Mouse (Mus musculus) forebrain, embryonic 12.5 days (tissue): ENCODE results near the gene Tmem45a. TPM values are rescaled to one million over a fixed set of nuclear protein-coding genes. Genes with fewer than 3 reads are reported as not detected.
"Not testable (repeated sequence)": the region's sequence is repeated elsewhere in the genome, so short reads cannot be mapped to it uniquely, and the experiment has no call there.

ENCODE experiments used
- ATAC-seq: fragments of 200-750 bp; cut with Nextera tagmentation; 2 replicates; pipeline ENCODE4 v1.8.0; 2017; ENCODE audit warnings: moderate TSS enrichment; ENCODE audit not compliant: low FRiP score
- H3K27ac ChIP-seq: fragments of 300-500 bp; sonication (generic); 2 replicates; pipeline ENCODE4 v1.5.1; 2016; ENCODE audit warnings: mild to moderate bottlenecking
- H3K27me3 ChIP-seq: fragments of 300-500 bp; sonication (generic); 2 replicates; pipeline ENCODE4 v1.6.1; 2016; ENCODE audit warnings: mild to moderate bottlenecking
- H3K36me3 ChIP-seq: fragments of 300-500 bp; sonication (generic); replicated peaks from 2 replicates; pipeline ENCODE4 v1.6.1; 2016; ENCODE audit warnings: mild to moderate bottlenecking
- H3K4me1 ChIP-seq: fragments of 300-500 bp; sonication (generic); 2 replicates; pipeline ENCODE4 v1.6.1; 2016
- H3K4me2 ChIP-seq: fragments of 300-500 bp; sonication (generic); 2 replicates; pipeline ENCODE4 v1.6.1; 2016; ENCODE audit warnings: mild to moderate bottlenecking, moderate library complexity
- H3K4me3 ChIP-seq: fragments of 300-500 bp; sonication (generic); replicated peaks from 2 replicates; pipeline ENCODE4 v1.5.1; 2016; ENCODE audit warnings: mild to moderate bottlenecking
- H3K9ac ChIP-seq: fragments of 300-500 bp; sonication (generic); 2 replicates; pipeline ENCODE4 v1.6.1; 2016; ENCODE audit warnings: mild to moderate bottlenecking
- H3K9me3 ChIP-seq: fragments of 300-500 bp; sonication (generic); 2 replicates; pipeline ENCODE4 v1.6.1; 2016
- WGBS: fragments of 180-500 bp; shearing (Covaris S2); methylation state at CpG from one replicate; pipeline ENCODE4 v1.1.7; 2016; 5-methylcytosine and 5-hydroxymethylcytosine counted together
- polyA plus RNA-seq: library from polyadenylated mRNA; unstranded; fragments of >200 nt; fragmentation: Nextera tagmentation; extraction: Ambion mirVana; gene quantifications from 2 replicates; pipeline ENCODE4 v1.2.1, GENCODE M21; 2016

The Tmem45a gene
- 5.6 and 5.9 TPM in 2 replicates for polyA plus RNA-seq

DNA sequence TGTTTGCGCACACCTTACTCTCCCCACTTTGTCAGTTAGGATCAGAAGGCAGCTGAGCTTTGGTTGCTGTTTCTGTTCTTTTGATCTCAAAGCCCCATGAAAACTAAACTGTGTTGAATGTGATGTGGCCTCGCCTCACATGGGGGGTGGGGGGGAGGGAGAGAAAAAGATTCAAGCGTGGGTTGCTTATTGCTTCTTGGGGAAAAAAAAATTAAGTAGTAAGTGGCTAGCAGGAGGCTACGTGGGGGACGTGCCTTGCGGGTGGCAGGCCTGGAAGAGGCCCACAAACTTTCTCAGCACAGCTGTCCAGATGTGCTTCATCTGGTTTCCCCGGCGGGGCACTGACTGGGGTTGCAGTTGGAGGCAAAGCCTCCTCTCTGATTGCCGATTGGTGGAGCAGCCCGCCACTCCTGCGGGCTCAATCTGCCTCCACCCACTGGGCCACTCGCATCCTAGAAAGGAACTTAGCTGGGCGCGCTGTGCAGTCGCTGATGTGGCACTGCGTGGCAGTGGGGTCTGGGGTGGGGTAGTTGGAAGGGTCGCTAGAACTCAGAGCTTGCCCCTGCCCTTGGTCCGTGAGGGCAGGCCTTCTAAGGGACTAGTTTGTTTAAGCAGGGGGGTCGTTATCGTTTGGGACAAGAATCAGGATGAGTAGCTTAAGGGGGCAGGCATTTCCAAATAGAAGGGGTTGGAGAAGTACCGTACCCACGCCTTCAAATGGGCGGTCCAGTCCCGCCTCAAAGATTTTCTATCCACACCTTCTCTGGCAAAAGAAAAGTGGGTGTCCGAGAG is at the start of gene Tmem45a:
Gene Tmem45a (minus strand): TSS at position 343 of the 792 bp plus-strand sequence.
- ATAC-seq = peak; percentile 98
- peak within 1 kb of the TSS; percentile 45 for H3K4me3 ChIP-seq
- 0 out of 2 replicates have a peak within 1 kb of the TSS, but pooled peaks have one; percentile 12 for H3K9ac ChIP-seq
- H3K4me2 ChIP-seq = peak within 1 kb of the TSS; percentile 70
- no peaks in the 10 kb centered on the region for H3K9me3 ChIP-seq
- H3K4me1 ChIP-seq = 0 out of 2 replicates have a peak, but pooled peaks cover 6% of the 10 kb centered on the region
- H3K36me3 ChIP-seq = no peaks in the 10 kb centered on the region
- no peaks in the 10 kb centered on the region for H3K27me3 ChIP-seq
- 4% methylated on average over 25 of the region's 25 CpGs for WGBS
- H3K27ac ChIP-seq = no peak within 1 kb of the TSS

DNA sequence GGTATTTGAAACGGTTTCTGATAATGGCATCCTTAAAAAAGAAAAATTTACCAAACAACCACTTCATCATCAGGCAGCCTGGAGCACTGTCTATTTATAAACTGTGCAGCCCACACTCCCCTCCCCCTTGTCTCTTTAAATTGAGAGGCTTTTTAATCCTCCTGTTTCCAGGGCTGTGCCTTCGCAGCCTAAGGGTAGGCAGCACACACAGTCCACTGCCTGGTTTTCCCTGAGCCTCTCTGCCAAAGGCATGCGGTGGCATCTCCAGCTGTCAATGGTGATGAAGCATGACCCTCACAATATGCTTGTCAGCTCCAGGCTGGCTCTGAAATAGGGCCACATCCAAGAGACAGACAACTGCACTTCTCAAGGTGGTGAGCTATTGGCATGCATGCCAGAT is 42.1 kb upstream of the Tmem45a start, which contains the start of gene Lnp1:
Gene Lnp1 (minus strand): TSS at position 39 of the 400 bp plus-strand sequence.
- Histone ChIP-seq H3K4me3 (no peak within 1 kb of the TSS), H3K9me3 (no peaks in the 10 kb centered on the region), H3K4me2 (no peak within 1 kb of the TSS), H3K36me3 (no peaks in the 10 kb centered on the region), H3K9ac (no peak within 1 kb of the TSS), H3K4me1 (no peaks in the 10 kb centered on the region), H3K27me3 (no peaks in the 10 kb centered on the region), H3K27ac (no peak within 1 kb of the TSS)
- WGBS = 61% methylated on average over 3 of the region's 3 CpGs
- ATAC-seq = no peak

DNA sequence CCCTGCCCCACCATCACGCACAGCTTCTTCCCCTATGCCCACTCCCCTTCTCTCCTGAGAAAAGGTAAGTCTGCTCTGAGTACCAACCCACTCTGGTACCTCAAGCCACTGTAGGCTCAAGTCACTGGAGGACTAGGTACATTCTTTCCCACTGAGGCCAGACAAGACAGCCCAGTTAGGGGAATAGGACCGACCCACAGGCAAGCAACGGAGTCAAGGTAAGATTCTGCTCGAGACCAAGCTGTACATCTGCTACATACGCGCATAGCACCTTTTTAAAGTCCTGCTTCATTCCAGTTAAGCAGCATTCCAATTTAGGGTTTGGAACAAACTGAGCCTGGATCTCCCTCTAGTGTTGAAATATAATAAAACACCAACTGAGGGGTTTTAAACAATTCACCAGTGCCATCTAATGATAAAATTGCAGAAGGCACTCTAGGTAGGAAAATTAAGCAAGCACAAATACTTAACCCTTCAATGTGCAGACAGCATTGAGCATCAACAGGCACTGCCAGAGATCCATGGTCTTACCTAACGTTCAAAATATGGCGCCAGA is 34.2 kb upstream of the Tmem45a start:
- no peaks in the 10 kb centered on the region for H3K36me3 ChIP-seq
- no peaks in the 10 kb centered on the region for H3K4me1 ChIP-seq
- ATAC-seq = peak; percentile 73
- WGBS = 31% methylated on average over 8 of the region's 8 CpGs
- no peak overlapping the region for H3K27ac ChIP-seq
- H3K27me3 ChIP-seq = no peaks in the 10 kb centered on the region
- H3K4me3 ChIP-seq = no peak overlapping the region
- H3K9ac ChIP-seq = no peak overlapping the region
- H3K4me2 ChIP-seq = no peak overlapping the region
- H3K9me3 ChIP-seq = no peaks in the 10 kb centered on the region

DNA sequence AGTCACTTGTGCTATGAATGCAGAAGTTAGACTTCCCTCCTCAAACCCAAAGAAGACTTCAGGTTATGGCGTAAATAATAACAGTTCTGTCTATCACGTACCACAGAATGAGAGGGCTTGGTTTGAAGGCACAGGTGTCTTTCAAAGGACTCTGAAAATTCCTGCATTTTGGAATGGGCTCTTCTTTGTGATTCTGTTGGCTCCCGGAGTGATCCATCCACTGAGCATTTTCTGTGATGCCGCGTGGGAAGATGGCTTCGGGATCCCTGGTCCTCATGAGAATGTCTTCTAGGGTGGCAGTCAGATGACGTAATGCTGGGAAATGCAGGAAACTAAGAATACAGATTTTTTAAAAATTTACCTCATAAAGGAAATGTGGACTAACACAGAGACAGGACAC is 31.3 kb upstream of the Tmem45a start:
- Histone ChIP-seq H3K27ac (no peak overlapping the region), H3K27me3 (no peaks in the 10 kb centered on the region), H3K4me1 (no peaks in the 10 kb centered on the region), H3K36me3 (no peaks in the 10 kb centered on the region), H3K4me2 (no peak overlapping the region), H3K4me3 (no peak overlapping the region), H3K9ac (no peak overlapping the region), H3K9me3 (no peaks in the 10 kb centered on the region)
- ATAC-seq = no peak
- 88% methylated on average over 7 of the region's 7 CpGs for WGBS

DNA sequence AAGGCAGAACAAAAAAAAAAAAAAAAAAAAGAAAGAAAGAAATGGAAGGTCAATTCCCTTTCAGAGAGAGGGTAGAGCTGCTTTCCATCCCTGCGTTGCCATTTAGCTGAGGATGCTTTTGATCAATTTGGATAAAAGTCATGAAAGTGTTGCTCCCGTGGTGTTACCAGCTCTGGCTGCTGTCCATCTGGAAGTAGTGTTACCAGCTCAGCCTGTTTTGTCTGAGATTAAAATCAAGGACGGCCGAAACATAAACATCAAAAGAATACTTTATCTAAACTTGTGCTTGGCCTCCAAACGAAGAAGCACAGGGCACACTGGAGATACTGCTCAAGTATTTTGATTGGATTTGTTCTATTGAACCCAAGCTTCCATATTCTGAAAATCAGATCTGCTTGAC is 23.0 kb upstream of the Tmem45a start:
- no peak overlapping the region for H3K9ac ChIP-seq
- WGBS = 77% methylated on average over 5 of the region's 5 CpGs
- no peak overlapping the region for H3K4me2 ChIP-seq
- H3K4me3 ChIP-seq = no peak overlapping the region
- H3K27ac ChIP-seq = no peak overlapping the region
- H3K4me1 ChIP-seq = no peaks in the 10 kb centered on the region
- ATAC-seq = no peak
- H3K27me3 ChIP-seq = no peaks in the 10 kb centered on the region
- no peaks in the 10 kb centered on the region for H3K9me3 ChIP-seq
- H3K36me3 ChIP-seq = no peaks in the 10 kb centered on the region

DNA sequence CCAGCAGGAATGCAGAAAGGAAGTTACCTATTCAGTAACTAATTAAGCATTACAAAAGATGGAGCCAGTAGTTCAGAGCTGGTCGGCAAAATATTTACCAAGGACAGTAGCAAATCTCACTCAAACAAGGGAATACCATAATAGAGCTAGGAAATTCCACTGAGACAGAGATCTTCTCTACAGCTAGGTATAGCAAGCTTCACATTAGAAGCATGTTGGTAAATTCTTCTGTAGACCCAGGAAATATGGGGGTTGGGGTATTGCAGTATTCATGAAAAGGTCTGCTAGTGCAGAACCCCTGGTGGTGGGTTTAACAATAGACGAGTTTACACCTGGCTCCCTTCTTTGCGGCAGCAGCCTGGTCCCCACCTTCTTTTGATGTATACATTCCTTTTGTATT is 16.2 kb upstream of the Tmem45a start:
- H3K27ac ChIP-seq, H3K27me3 ChIP-seq, H3K9ac ChIP-seq, ATAC-seq, H3K4me3 ChIP-seq, H3K36me3 ChIP-seq, H3K9me3 ChIP-seq, H3K4me2 ChIP-seq, H3K4me1 ChIP-seq: not testable (repeated sequence)
- 68% methylated on average over 3 of the region's 3 CpGs for WGBS

DNA sequence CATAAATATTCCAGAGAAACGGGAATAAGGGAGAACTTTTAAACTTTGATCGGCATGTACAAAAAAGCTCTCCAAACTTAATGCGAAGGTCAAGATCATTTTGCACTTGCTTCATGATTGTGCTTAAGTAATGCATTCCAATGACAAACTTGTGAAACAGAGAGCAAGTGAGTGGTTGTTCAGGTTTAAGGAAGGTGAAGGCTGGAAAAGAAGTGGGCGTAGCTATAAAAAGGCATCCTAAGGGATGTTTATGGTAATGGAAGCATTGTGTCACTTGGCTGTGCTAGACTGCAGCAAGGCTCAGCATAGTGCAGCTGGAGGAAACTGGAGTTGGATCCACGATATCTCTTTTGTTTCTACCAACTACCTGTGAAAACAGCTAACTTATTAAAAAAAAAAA is 5.6 kb upstream of the Tmem45a start:
- Histone ChIP-seq H3K9ac (no peak overlapping the region), H3K4me3 (no peak overlapping the region), H3K4me1 (no peaks in the 10 kb centered on the region), H3K4me2 (no peak overlapping the region), H3K27me3 (no peaks in the 10 kb centered on the region), H3K27ac (no peak overlapping the region), H3K36me3 (no peaks in the 10 kb centered on the region), H3K9me3 (no peaks in the 10 kb centered on the region)
- WGBS = 91% methylated on average over 5 of the region's 5 CpGs
- ATAC-seq = no peak

DNA sequence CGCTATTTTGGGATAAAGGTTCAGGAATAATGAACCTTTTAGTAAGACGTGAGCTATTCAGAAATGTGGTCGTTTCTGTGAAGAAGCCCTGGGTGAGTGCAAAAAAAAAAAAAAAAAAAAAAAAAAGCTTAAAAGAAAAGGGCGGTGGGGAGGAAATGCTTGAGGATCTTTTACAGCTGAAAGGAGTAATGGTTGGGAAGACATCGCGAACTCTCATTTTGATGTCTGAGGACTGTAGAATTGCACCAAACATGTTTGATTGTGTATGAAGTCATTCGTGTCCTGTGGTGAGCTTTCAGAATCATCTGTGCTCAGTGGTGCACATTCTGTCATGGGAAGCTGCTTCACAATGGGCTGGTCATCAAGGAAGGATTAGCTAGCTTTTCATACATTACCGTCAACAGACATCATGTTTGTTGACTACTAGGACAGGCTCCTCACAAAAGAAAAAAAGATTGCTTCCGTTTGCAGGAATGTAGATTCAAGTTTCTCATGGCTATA is 700 bp upstream of the Tmem45a start:
- Histone ChIP-seq H3K9ac (no peak overlapping the region), H3K27me3 (no peaks in the 10 kb centered on the region), H3K27ac (no peak overlapping the region), H3K36me3 (no peaks in the 10 kb centered on the region), H3K4me3 (peak overlapping the region; percentile 45), H3K4me1 (0 out of 2 replicates have a peak, but pooled peaks cover 6% of the 10 kb centered on the region), H3K4me2 (peak overlapping the region; percentile 70), H3K9me3 (no peaks in the 10 kb centered on the region)
- 17% methylated on average over 9 of the region's 9 CpGs for WGBS
- no peak for ATAC-seq

DNA sequence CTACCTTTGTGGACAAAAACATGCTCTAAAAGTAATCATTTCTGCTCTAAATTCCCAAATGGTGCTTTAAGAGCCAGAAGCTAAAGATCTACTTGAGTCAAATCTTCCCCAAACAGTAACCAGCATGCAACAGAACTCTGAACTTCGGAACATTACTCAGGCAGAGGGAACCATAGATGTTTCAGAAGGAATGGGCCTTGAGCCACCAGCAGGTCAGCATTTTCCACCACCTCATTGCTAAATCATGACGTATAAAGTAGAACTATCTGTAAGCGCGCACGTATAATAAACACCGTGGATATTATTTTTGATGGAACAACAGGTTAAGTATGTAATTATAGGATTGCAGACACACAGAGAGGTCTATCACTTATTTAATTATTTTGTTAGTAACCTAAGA is 1.2 kb downstream of the Tmem45a start:
- no peaks in the 10 kb centered on the region for H3K9me3 ChIP-seq
- 0 out of 2 replicates have a peak, but pooled peaks cover 6% of the 10 kb centered on the region for H3K4me1 ChIP-seq
- 98% methylated on average over 6 of the region's 6 CpGs for WGBS
- no peak overlapping the region for H3K4me2 ChIP-seq
- H3K27ac ChIP-seq = no peak overlapping the region
- ATAC-seq = no peak
- H3K9ac ChIP-seq = no peak overlapping the region
- H3K4me3 ChIP-seq = no peak overlapping the region
- H3K27me3 ChIP-seq = no peaks in the 10 kb centered on the region
- H3K36me3 ChIP-seq = no peaks in the 10 kb centered on the region

DNA sequence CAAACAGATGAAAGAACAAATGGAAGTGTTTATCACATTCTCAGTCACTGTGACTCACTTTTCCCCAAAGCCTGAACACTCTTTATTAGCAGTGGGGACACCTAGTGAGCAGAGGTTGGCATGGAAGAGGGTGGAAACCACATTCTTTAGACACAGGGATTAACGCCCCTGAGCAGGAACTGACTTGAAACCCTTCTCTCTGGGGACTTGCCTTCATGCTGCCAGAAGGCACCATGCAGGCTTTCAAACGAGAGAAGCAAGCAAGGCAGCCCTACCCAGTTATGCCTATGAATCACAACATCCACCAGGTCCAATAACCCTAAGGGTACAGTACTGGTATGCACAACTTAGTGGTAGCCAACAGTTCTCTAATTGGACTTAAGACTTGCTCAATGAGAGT is 12.6 kb downstream of the Tmem45a start:
- Histone ChIP-seq H3K9me3 (no peaks in the 10 kb centered on the region), H3K4me2 (no peak overlapping the region), H3K27me3 (no peaks in the 10 kb centered on the region), H3K4me3 (no peak overlapping the region), H3K4me1 (no peaks in the 10 kb centered on the region), H3K9ac (no peak overlapping the region), H3K27ac (no peak overlapping the region), H3K36me3 (no peaks in the 10 kb centered on the region)
- no peak for ATAC-seq
- 36% methylated on average over 2 of the region's 2 CpGs for WGBS

DNA sequence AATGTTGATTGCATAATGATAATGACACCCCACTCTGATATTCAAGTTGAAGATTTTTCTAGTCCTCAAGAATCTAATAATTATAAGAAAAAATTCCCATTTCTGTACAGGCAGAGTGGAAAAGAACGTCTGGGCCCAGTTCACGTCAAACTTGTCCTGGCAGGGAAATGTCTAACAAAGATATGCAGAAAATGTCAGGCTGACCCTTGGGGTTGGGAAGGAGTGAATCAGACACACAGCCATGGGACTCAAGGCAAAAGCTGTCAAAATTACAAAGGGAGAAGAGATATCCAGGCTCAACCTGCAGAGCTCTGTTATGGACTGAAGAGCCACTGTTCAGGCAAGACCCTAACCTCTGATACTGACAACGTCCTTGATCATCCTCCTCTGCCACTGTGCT is 15.5 kb downstream of the Tmem45a start:
- 74% methylated on average over 3 of the region's 3 CpGs for WGBS
- no peak for ATAC-seq
- H3K9ac ChIP-seq = no peak overlapping the region

DNA sequence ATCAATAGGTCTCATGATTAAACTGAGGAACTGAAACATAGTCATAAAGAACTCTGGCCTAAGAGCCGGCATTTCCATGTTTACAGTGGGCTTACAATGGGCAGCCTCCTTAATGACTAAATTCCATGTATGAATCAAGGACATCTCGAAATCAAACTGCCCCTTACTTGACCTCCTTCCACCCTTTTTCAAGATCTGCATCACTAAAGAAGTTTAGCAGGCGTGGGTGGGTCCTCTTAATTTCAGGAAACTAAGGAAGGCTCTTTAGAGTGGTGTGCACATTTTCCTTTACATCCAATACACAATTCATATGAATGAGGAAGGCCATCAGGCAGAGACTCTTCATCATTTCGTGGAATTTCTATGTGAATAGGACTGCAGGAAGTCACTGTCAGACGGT is 17.6 kb downstream of the Tmem45a start:
- no peak overlapping the region for H3K9ac ChIP-seq
- H3K4me3 ChIP-seq = no peak overlapping the region
- H3K36me3 ChIP-seq = no peaks in the 10 kb centered on the region
- no peak overlapping the region for H3K4me2 ChIP-seq
- 80% methylated on average over 5 of the region's 5 CpGs for WGBS
- H3K27me3 ChIP-seq = no peaks in the 10 kb centered on the region
- H3K4me1 ChIP-seq = no peaks in the 10 kb centered on the region
- H3K9me3 ChIP-seq = no peaks in the 10 kb centered on the region
- H3K27ac ChIP-seq = no peak overlapping the region
- no peak for ATAC-seq

More for the DNA sequence above, 15.5 kb downstream of the Tmem45a start:
- Histone ChIP-seq H3K36me3 (no peaks in the 10 kb centered on the region), H3K27me3 (no peaks in the 10 kb centered on the region), H3K4me3 (no peak overlapping the region), H3K4me2 (no peak overlapping the region), H3K9me3 (no peaks in the 10 kb centered on the region), H3K4me1 (no peaks in the 10 kb centered on the region), H3K27ac (no peak overlapping the region)

DNA sequence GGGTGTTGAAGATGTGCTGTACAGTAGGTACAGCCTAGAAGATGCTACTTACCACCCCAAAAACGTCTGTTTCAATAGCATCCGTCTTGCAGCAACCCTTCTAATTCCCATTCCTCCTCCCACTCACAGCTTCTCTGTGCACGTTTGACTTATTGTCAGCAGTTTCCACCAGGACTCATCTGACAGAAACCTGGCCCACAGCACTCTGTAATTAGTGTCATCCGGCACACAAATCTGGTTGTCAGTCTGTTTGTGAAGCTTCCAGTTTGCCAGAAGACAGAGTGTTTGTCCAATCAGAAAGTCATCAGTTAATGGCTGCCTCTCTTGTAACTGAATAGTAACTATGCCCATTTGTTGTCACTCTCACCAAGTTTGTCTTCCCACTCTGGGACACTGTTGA is 18.4 kb downstream of the Tmem45a start:
- H3K27me3 ChIP-seq = no peaks in the 10 kb centered on the region
- H3K27ac ChIP-seq = no peak overlapping the region
- H3K36me3 ChIP-seq = no peaks in the 10 kb centered on the region
- no peaks in the 10 kb centered on the region for H3K9me3 ChIP-seq
- H3K4me3 ChIP-seq = no peak overlapping the region
- no peak overlapping the region for H3K9ac ChIP-seq
- no peaks in the 10 kb centered on the region for H3K4me1 ChIP-seq
- no peak for ATAC-seq
- H3K4me2 ChIP-seq = no peak overlapping the region
- 85% methylated on average over 4 of the region's 4 CpGs for WGBS
